Mouse (Mus musculus) brain, embryonic 14.5 days (tissue): Measurements from ENCODE around the gene Safb.

ENCODE experiments used
- CTCF ChIP-seq: fragments of 200-500 bp; IDR thresholded peaks from 2 replicates; pipeline ENCODE4 v1.5.1; 2012; ENCODE audit warnings: inconsistent platforms, mild to moderate bottlenecking, moderate library complexity, borderline replicate concordance; ENCODE audit not compliant: insufficient read depth, insufficient read length; ENCODE audit errors: extremely low read depth
- POLR2A ChIP-seq: fragments of 200-500 bp; IDR thresholded peaks from 2 replicates; pipeline ENCODE4 v1.6.1; 2012; ENCODE audit warnings: mild to moderate bottlenecking, inconsistent platforms, borderline replicate concordance; ENCODE audit not compliant: poor library complexity, insufficient read depth, insufficient read length, severe bottlenecking; ENCODE audit errors: extremely low read depth

DNA sequence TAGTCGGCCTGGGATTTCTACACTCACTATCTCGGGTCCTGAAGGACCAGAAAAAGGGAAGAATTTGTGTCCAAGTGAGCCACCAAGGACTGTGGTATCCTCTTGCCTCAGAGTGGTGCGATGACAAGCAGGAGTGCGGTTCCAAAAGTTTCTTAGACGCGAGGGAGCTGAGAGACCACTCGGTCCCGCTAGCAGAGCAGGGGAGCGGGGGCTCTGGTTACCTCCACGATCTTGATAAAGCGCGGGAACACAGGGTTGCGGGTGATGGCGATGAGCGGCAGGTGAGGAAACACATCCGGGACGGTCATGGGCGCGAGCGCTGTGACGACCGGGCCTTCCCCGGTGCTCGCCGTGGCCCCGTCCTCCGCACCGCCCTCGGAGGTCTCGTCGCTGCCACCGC, 41.6 kb downstream of the Safb start:
- TF ChIP-seq CTCF (no peak), POLR2A (no peak)
